In the genomic region with DNA sequence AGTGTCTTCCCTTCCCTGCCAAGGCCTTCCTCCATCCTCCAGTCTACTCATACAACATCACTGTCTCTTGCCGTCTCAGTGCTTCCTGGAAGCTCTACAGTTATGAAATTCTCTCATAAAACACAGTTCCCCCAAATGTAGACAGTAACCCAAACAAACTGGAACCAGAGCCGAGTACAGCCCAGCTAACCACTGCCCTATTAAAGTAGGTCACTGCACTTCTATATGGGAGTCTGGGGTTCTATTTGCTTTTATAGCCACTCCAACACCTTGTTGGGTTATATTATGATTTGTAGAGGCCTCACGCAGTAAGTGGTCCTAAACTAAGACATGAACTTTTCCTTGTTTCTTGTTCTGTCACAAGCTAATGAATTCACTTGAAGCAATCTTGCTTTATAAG, we compare ENCODE assay signal across 18 mouse cellular contexts.
"Had no signal": no experiment of that assay in that cellular context is flagged by ENCODE, and none has a peak within 500 bp of the region (broad histone marks: within the 10 kb centered on the region; RNA-seq: fewer than 3 reads in every experiment).

No protein-coding gene starts in this region.

- H3K4me3 ChIP-seq: midbrain, embryonic 10.5 days; midbrain, embryonic 12.5 days; myocyte; neural tube, embryonic 13.5 days; neural tube, embryonic 15.5 days had no signal

- H3K27me3 ChIP-seq: midbrain, embryonic 12.5 days; neural tube, embryonic 15.5 days had no signal

- H3K9me3 ChIP-seq: midbrain, embryonic 10.5 days; midbrain, embryonic 12.5 days; neural tube, embryonic 13.5 days; neural tube, embryonic 15.5 days had no signal

- DNase-seq: lung, adult 18-20 months; lung, embryonic 14.5 days; lung, postnatal 10 days; lung, postnatal 4 days; midbrain, embryonic 14.5 days; retina, postnatal 1 day; right cerebral cortex, adult 18-20 months; right cerebral cortex, postnatal 25 days; right cerebral cortex, postnatal 4 days; thymus, adult 18-20 months; thymus, postnatal 14 days; thymus, postnatal 36 days had no signal

- H3K36me3 ChIP-seq: midbrain, embryonic 10.5 days; midbrain, embryonic 12.5 days; neural tube, embryonic 13.5 days; neural tube, embryonic 15.5 days had no signal

- H3K27ac ChIP-seq: midbrain, embryonic 10.5 days; midbrain, embryonic 12.5 days; neural tube, embryonic 13.5 days; neural tube, embryonic 15.5 days had no signal

- H3K4me2 ChIP-seq: lung, embryonic 14.5 days; midbrain, embryonic 12.5 days; neural tube, embryonic 13.5 days; neural tube, embryonic 15.5 days had no signal

- H3K9ac ChIP-seq: lung, embryonic 14.5 days; midbrain, embryonic 12.5 days; neural tube, embryonic 13.5 days; neural tube, embryonic 15.5 days had no signal

- H3K4me1 ChIP-seq: midbrain, embryonic 10.5 days; midbrain, embryonic 12.5 days; neural tube, embryonic 13.5 days; neural tube, embryonic 15.5 days had no signal

- ATAC-seq: midbrain, embryonic 16.5 days had no signal
